Mouse (Mus musculus) megakaryocyte, embryonic 14.5 days (primary cell): ENCODE measurements around the gene Dhrs3.

Experiments
- FLI1 ChIP-seq: IDR thresholded peaks from 2 replicates; pipeline ENCODE4 v1.6.1; 2012; ENCODE audit warnings: low read length, inconsistent platforms, mixed read lengths
- GATA1 ChIP-seq: IDR thresholded peaks from 3 replicates; pipeline ENCODE4 v1.6.1; 2012; ENCODE audit warnings: mixed read lengths, low read length, inconsistent platforms, borderline replicate concordance

GRCm38 (mm10) chr4:144953421-144953820 is 60.8 kb downstream of the Dhrs3 start:
- TF ChIP-seq GATA1 = no peak
- no peak for TF ChIP-seq FLI1
